ENCODE assay signal across 7 mouse cellular contexts in genomic region chr2:164857101-164857821, GRCm38 (mm10). TPM values are rescaled to one million over a fixed set of nuclear protein-coding genes. Genes with fewer than 3 reads are reported as not detected.
DNase-seq lines count a peak whose midpoint lies in the region; ATAC-seq and TF ChIP-seq lines count a peak whose summit lies in the region.

TSS of gene Pltp (minus strand) at chr2:164857711.

- peak within 1 kb of the TSS; percentile 91 for H3K4me3 ChIP-seq in E14TG2a.4 (replicated peaks; ENCODE audit: low read length)
- H3K4me3 ChIP-seq in embryonic facial prominence, embryonic 15.5 days (replicated peaks) = peak within 1 kb of the TSS; percentile 61
- H3K4me3 ChIP-seq in heart, embryonic 16.5 days (ENCODE audit: low read length) = peak within 1 kb of the TSS; percentile 62
- H3K4me3 ChIP-seq in lung, postnatal 0 days (ENCODE audit: low read depth, low read length) = peak within 1 kb of the TSS; percentile 48

- H3K27me3 ChIP-seq in E14TG2a.4 (ENCODE audit: insufficient read depth, low read length) (no peaks in the 10 kb centered on the region), Patski (no peaks in the 10 kb centered on the region)
- H3K27me3 ChIP-seq in embryonic facial prominence, embryonic 15.5 days = peaks cover 11% of the 10 kb centered on the region
- peaks cover 31% of the 10 kb centered on the region for H3K27me3 ChIP-seq in heart, embryonic 16.5 days (ENCODE audit: control insufficient read depth, insufficient read depth, low read length)
- no peaks in the 10 kb centered on the region for H3K27me3 ChIP-seq in lung, postnatal 0 days (replicated peaks; ENCODE audit: insufficient read depth, low read length)

- in situ Hi-C loops in Patski (cut with MboI; ENCODE audit: low pct_unique_long_range_greater_than_20kb) = no loop called here

- peak within 1 kb of the TSS; percentile 97 for H3K4me2 ChIP-seq in embryonic facial prominence, embryonic 15.5 days (replicated peaks)
- peak within 1 kb of the TSS; percentile 98 for H3K4me2 ChIP-seq in heart, embryonic 16.5 days (ENCODE audit: low read depth, low read length)
- peak within 1 kb of the TSS; percentile 85 for H3K4me2 ChIP-seq in lung, postnatal 0 days (replicated peaks; ENCODE audit: low read depth, low read length)

- H3K9ac ChIP-seq in embryonic facial prominence, embryonic 15.5 days = peak within 1 kb of the TSS; percentile 39
- peak within 1 kb of the TSS; percentile 69 for H3K9ac ChIP-seq in heart, embryonic 16.5 days (ENCODE audit: low read length)
- H3K9ac ChIP-seq in lung, postnatal 0 days (replicated peaks; ENCODE audit: low read depth) = peak within 1 kb of the TSS; percentile 24; the same call in 1 of the 2 replicates

- peak; percentile 58 for ATAC-seq in Patski
- peak; percentile 77 for ATAC-seq in embryonic facial prominence, embryonic 15.5 days (ENCODE audit: insufficient number of reproducible peaks, low FRiP score, low TSS enrichment, low read depth)
- peak; percentile 65; the same call in 1 of the 2 replicates for ATAC-seq in heart, embryonic 16.5 days (replicated peaks; ENCODE audit: extremely low read depth, insufficient read depth, low FRiP score)
- ATAC-seq in lung, postnatal 0 days = peak; percentile 66

- CTCF ChIA-PET in Patski (lab: Charles Lee) = interaction anchor here (1.8 kb wide), 1 partner anchor 23 kb away, joined by 4 read pairs; the partner anchor contains the start of gene Neurl2

- POLR2A ChIA-PET in Patski (lab: Charles Lee) = no interaction called here

- no peak for DNase-seq in Patski (ENCODE audit: low read depth, low spot score)
- DNase-seq in layer of hippocampus, postnatal 10 days (ENCODE audit: low spot score in 2 of 2) = peak; percentile 44 to 46
- peak; percentile 75 for DNase-seq in lung, postnatal 0 days (ENCODE audit: low spot score)
- DNase-seq in retina, embryonic 14.5 days (ENCODE audit: low spot score) = peak; percentile 67

- H3K9me3 ChIP-seq in E14TG2a.4 (ENCODE audit: low read length) = no peaks in the 10 kb centered on the region
- no peaks in the 10 kb centered on the region for H3K9me3 ChIP-seq in embryonic facial prominence, embryonic 15.5 days (replicated peaks)
- H3K9me3 ChIP-seq in heart, embryonic 16.5 days (replicated peaks; ENCODE audit: control insufficient read depth, low read length) = no peaks in the 10 kb centered on the region
- no peaks in the 10 kb centered on the region for H3K9me3 ChIP-seq in lung, postnatal 0 days (ENCODE audit: low read length)

- H3K36me3 ChIP-seq in E14TG2a.4 (ENCODE audit: insufficient read depth, low read length) = peaks cover 33% of the 10 kb centered on the region
- H3K36me3 ChIP-seq in embryonic facial prominence, embryonic 15.5 days = peaks cover 5% of the 10 kb centered on the region
- no peaks in the 10 kb centered on the region for H3K36me3 ChIP-seq in heart, embryonic 16.5 days (ENCODE audit: control insufficient read depth, insufficient read depth)
- no peaks in the 10 kb centered on the region for H3K36me3 ChIP-seq in lung, postnatal 0 days (ENCODE audit: insufficient read depth, low read length)

- 0% methylated on average over 44 of the region's 47 CpGs for WGBS in embryonic facial prominence, embryonic 15.5 days
- under 1% methylated on average over 44 of the region's 47 CpGs for WGBS in heart, embryonic 16.5 days
- WGBS in lung, postnatal 0 days = under 1% methylated on average over 44 of the region's 47 CpGs

- peaks cover 84% of the 10 kb centered on the region for H3K4me1 ChIP-seq in E14TG2a.4 (replicated peaks; ENCODE audit: low read depth, low read length)
- H3K4me1 ChIP-seq in embryonic facial prominence, embryonic 15.5 days = peaks cover 43% of the 10 kb centered on the region
- H3K4me1 ChIP-seq in heart, embryonic 16.5 days (ENCODE audit: control insufficient read depth, insufficient read depth, low read length) = peaks cover 23% of the 10 kb centered on the region
- H3K4me1 ChIP-seq in lung, postnatal 0 days (ENCODE audit: insufficient read depth, low read depth, low read length) = peaks cover 28% of the 10 kb centered on the region

- TF ChIP-seq CTCF in E14TG2a.4 (conservative IDR thresholded peaks at IDR 0.05; ENCODE audit: low read length) (no peak), Patski (IDR thresholded peaks at IDR 0.05) (no peak)
- TF ChIP-seq CTCF in lung, postnatal 0 days (IDR thresholded peaks at IDR 0.05) = no peak

- no peak for TF ChIP-seq EP300 in lung, postnatal 0 days (IDR thresholded peaks at IDR 0.05)

- peak within 1 kb of the TSS; percentile 88 for H3K27ac ChIP-seq in embryonic facial prominence, embryonic 15.5 days (replicated peaks)
- peak within 1 kb of the TSS; percentile 23; the same call in 1 of the 2 replicates for H3K27ac ChIP-seq in heart, embryonic 16.5 days (ENCODE audit: low read length)
- peak within 1 kb of the TSS; percentile 35 for H3K27ac ChIP-seq in lung, postnatal 0 days (ENCODE audit: low read length)

RNA-seq across cellular contexts. Expression of gene Pltp, which starts in this region (rescaled TPM):
- 9.4 TPM for polyA plus RNA-seq in Patski (2021)
- 66.8 and 77.0 TPM in 2 replicates for polyA plus RNA-seq in embryonic facial prominence, embryonic 15.5 days (2015; fragmentation: Nextera tagmentation; extraction: Ambion mirVana)
- polyA plus RNA-seq in heart, embryonic 16.5 days (2015; fragmentation: Nextera tagmentation; extraction: Ambion mirVana) = 52.0 and 67.2 TPM in 2 replicates
- 10 to 100 TPM; 72.9 to 79.2 TPM for total RNA-seq in layer of hippocampus, postnatal 10 days (2021)
- polyA plus RNA-seq in lung, postnatal 0 days (2015; fragmentation: Nextera tagmentation; extraction: Ambion mirVana) = 286 and 314 TPM in 2 replicates

Comparison
In these comparisons a context has a peak if more than half of its experiments do, and no peak if none do; other contexts are left out.
1. H3K27ac ChIP-seq: peak in every context shown above with its lines; median percentile 88 in embryonic facial prominence, embryonic 15.5 days; 35 in lung, postnatal 0 days; 23 in heart, embryonic 16.5 days.